Mouse (Mus musculus) cerebellum, adult 2 months (tissue): Measurements from ENCODE around the gene Pacsin1.

Experiments used
- CTCF ChIP-seq: fragments of 200-500 bp; IDR thresholded peaks from 2 replicates; pipeline ENCODE4 v1.5.1; 2011; ENCODE audit warnings: low read depth, mild to moderate bottlenecking, control low read depth, low read length, moderate library complexity, borderline replicate concordance; ENCODE audit not compliant: insufficient read depth
- POLR2A ChIP-seq: fragments of 200-500 bp; IDR thresholded peaks from 2 replicates; pipeline ENCODE4 v1.6.1; 2011; ENCODE audit warnings: low read length, control low read depth, borderline replicate concordance; ENCODE audit not compliant: insufficient read depth

DNA sequence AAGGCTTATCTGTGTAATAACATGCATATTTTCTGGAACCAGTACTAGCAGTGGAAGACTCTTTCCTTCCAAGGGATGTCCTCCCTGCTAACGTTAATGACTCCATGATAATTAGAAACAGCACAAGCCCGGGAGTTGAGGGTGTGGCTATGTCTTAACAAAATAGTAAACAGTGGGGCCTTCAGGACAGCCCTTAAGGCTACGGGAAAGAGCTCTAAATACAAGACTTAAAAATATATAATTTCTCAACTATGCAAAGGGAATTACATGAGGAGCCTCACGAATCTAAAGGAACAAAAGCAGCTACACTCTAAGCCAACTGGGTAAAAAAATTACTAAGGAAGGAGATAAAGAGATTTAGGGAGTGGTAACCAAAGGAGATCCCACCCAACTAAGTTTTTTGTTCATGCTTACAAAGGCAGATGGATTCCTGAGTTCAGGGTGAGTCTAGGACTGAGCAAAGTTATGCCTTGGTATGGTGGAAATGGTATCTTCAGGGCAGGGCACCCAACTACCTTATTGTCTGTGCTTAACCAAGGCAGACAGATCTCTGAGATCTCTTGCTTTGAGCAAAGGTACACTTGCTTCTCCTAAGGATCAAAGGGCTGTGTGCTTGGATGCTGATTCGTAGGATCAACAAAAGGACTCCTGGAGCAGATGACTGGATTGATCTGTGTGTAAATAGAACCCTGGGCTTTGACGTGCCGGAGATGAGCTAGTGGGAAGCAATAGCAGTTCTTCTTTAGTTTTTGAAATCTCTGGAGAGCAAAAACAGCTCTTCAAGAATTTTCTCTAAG is 29.7 kb upstream of the Pacsin1 start:
- TF ChIP-seq POLR2A (no peak), CTCF (no peak)
